Mouse (Mus musculus): ENCODE measurements around the gene Adam26b. TPM values are rescaled to one million over a fixed set of nuclear protein-coding genes. Genes with fewer than 3 reads are reported as not detected.

Gene Adam26b
- polyA plus RNA-seq (2017; shearing (Covaris generic)) = not detected

DNA sequence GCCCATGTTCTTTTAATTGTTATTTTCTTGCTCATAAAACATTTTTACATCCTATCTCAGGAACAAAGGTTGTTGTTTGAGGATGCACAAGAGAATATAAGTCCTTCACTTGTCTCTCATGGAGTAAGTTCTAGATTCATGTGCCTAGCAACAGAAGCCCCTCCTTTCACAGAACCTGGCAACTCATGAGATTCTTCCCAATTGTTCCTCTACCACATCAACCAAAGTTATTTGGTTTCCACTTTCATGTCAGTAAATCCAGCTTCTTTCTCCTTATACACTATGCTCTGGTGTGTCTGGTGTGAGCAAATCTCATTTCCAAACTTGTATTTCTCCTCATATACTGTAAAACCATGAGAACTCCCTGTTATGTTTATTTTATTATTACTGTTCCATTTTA lies at the start of gene Adam26b:
TSS of gene Adam26b (minus strand) at position 101 of the 400 bp plus-strand sequence.

DNA sequence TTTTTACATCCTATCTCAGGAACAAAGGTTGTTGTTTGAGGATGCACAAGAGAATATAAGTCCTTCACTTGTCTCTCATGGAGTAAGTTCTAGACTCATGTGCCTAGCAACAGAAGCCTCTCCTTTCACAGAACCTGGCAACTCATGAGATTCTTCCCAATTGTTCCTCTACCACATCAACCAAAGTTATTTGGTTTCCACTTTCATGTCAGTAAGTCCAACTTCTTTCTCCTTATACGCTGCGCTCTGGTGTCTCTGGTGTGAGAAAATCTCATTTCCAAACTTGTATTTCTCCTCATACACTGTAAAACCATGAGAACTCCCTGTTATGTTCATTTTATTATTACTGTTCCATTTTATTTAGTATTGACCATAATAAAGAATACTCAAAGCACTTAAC lies 48.7 kb upstream of the Adam26b start, which contains the start of gene Adam26a:
TSS of gene Adam26a (minus strand) at position 101 of the 400 bp plus-strand sequence.

Other genes with a start within 250 kb of the Adam26b start
- not detected for gene Zfp42, start 221.1 kb downstream of the Adam26b start, polyA plus RNA-seq (2017; shearing (Covaris generic))
- not detected for gene Adam26a, start 48.6 kb upstream of the Adam26b start, polyA plus RNA-seq (2017; shearing (Covaris generic))
- not detected for gene Gm5346, start 99.2 kb upstream of the Adam26b start, polyA plus RNA-seq (2017; shearing (Covaris generic))
- not detected for gene Adam34, start 181.9 kb upstream of the Adam26b start, polyA plus RNA-seq (2017; shearing (Covaris generic))

Data from CD4-positive, CD25-positive, alpha-beta regulatory T cell, adult 9 weeks (primary cell).